Mouse (Mus musculus) cerebral cortex, adult 2 months (tissue): ENCODE measurements around the gene Rpp25.

Experiments
- WGBS: fragments of 180-500 bp; shearing (Covaris S2); methylation state at CpG from one replicate; pipeline ENCODE4 v1.1.7; 2018; 5-methylcytosine and 5-hydroxymethylcytosine counted together

Rpp25 gene

DNA sequence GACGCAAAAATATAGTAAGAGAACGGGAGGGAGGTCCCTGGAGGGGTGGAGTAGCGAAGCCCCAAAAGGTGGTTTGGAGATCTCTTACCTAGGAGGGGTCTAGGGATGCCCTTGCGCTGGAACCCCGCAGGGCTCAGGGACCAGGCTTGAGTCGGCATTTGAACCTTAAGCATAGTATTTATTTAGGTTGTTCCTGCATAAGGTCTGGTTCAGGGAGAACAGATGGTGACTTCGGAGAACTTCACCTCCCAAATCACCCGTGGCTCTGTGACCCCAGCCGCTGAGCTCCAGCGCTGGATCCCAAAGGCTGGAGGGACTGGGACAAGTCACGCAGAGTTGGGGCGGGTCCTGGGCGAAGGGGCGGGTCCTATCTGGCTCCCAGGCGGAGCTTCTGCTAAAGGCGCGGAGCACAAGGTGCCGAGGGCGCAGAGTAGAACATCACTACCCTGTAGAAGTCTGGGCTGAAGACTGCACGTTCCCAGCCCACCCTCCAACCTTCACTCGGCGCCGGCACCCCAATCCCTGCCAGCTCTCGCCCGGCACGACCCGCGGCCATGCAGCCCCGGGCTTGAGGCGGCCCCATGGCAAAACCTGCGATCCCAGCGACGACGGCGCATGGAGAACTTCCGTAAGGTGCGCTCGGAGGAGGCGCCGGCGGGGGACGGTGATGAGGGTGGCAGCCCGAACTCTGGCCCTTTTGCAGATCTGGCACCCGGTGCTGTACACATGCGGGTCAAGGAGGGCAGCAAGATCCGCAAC, at the start of gene Rpp25:
TSS of gene Rpp25 (plus strand) at position 405 of the 759 bp plus-strand sequence.
- WGBS, result 1% methylated on average over 46 of the region's 46 CpGs

DNA sequence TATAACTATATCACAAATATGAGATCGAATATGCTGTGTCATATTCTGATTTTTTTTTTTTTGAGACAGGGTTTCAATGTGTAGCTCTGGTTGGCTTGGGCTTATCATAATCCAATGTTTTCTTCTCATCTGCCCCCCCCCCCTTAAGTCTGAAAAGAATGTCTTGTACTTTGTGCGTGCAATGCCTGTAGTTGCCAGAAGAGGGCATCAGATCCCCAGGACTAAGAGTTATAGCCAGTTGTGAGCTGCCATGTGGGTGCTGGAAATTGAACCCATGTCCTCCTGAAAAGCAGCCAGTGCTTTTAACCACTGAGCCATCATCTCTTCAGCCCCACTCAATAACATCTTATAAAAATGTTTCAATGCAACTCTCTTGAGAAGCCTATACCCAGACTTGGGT, 44.1 kb upstream of the Rpp25 start:
- 95% methylated on average over 2 of the region's 2 CpGs for WGBS

DNA sequence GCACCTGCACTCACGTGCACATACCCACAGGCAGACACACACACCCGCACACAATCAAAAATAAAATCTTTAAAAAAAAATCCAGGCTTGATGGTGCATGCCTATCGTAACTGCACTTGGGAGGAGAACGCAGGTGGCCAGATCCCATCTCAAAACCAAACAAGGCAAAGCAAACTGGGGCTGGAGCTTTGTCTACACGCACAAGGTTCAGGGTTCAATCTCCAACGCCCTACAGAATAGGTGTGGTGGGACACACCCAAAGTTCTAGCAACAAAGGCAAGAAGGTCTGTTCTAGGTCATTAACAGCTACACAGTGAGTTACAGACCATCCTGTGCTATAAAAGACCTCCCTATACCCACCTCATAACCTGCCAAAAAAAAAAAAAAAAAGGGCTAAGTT, 41.0 kb upstream of the Rpp25 start:
- 68% methylated on average over 6 of the region's 6 CpGs for WGBS

DNA sequence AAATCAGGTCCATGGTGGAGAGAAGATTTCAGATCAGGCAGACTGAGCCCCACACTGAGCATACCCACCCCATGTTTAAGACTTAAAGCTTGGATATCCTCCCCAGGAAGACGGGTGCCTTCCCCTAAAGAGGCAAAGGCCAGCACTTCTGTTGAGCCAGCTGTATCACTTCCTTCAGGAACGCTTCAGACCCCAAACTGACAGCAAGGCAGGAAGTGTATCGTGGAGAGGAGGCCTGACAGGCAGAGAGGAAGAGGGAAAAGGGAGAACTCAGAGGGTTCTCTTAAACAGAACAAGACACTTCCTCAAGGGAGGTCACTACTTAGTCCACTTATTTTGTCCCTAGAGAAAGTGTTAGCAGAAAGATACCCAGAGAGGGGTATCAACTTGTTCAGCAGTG, 37.7 kb upstream of the Rpp25 start:
- 34% methylated on average over 3 of the region's 3 CpGs for WGBS

DNA sequence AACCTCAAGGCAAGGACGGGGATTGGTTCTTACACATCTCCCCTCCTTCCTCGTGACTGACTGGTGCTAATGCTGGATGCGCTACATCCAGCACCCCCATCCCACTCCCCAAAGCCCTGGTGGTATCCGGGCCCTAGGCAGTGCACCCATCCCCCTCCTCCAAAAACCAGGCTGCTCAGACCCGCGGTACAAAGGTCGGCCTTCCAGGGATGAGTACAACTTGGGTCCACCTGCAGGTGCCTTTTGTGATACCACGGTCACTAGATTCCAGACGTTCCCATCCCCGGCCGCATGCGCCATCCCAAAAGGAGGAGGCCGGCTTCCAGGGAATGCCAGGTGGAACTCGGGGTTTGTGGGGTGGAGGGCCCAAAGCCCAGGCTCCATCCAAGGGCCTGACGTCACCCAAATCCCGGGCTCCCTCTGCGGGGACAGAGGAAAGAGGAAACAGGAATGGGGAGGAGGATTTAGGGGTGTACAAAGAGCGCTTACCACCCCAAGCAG, 36.5 kb upstream of the Rpp25 start:
- 1% methylated on average over 18 of the region's 18 CpGs for WGBS

DNA sequence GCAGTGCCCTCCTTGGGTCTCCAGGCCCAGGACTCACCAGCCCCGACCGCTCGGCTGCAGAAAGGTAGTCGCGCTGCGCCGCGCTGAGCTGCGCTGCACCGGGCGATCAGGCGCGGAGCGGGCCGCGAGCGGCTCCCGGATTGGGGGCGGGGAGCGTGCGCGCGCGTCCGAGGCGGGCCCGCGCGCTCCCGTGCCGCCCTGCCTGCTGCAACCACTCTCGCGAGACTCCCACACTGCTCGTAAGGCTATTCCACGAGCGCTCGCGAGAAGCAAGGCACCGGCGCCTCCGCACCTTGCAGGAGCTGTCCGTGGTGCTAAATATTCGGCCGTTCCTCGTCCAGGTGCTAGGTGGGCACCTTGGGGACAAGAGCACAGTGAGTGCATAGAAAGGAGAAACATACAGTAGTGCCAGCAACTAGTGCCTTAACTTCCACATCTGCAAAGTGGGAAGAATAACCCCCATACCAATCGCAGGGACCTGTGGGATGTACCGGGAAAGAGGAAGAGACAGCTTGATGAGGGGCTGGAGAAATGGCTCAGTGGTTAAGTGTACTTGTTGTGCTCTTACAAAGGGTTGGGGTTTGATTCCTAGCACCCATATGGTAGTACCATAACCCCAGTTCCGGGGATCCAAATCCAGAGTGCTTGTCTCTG, 35.8 kb upstream of the Rpp25 start, which contains the start of gene Scamp5:
TSS of gene Scamp5 (minus strand) at position 165 of the 654 bp plus-strand sequence.
- 1% methylated on average over 48 of the region's 48 CpGs for WGBS

DNA sequence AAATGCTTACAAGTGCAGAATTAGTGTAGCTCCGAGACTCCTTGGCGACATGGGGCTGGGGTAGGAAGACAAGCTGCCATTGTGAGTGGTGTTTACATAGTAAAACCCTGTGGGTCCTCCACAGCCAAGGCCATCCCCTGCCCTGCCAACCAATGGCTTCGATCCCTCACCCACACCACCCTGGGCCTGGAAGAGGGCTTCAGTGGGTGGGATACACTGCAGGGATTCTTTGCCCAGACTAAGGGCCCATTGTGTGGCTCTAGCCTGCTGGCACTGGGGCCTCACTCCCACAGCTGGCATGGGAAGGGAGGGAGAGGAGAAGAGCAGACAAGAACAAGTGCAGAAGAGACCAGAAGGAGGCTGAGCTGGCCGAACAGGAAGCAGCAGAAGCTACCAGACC, 34.9 kb upstream of the Rpp25 start:
- 52% methylated on average over 4 of the region's 4 CpGs for WGBS

DNA sequence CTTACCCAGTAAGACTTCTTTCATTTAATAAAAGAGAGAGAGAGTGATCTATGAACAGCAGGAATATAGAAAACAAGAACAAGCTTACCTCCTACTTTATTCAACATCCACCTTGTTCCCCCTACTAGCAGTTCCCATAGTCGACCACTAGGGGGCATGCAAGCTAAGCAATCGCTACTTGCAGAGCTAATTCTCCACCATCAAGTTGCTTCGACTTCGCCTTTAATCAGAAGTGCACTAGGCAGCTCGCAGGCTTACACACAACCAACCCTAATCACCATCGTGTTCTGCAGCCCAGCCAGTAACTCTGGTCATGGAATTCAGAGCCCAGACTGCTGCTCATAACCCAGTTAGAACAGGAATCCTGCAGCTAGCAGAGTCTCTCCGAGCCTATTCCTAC, 18.1 kb upstream of the Rpp25 start:
- WGBS, result 10% methylated on average over 7 of the region's 7 CpGs

DNA sequence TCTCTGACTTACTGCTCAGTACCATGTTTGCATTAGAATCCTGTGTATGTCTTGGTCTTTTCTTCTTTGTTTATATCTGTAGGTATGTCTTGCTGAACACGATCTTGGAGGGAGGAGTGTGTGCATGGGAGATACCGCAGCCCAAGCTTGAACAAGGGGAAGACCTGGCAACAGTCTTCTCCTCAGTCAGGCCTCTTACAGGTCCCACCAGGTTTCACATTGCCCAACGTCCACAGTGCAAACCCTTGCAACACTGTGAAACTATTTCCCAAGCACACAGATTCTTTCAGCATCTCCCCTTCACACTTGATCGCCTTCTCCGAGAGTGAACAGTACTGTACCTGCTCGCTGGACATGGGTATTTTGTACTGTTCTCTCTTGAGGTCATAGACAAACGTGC, 16.0 kb upstream of the Rpp25 start:
- 79% methylated on average over 7 of the region's 7 CpGs for WGBS

DNA sequence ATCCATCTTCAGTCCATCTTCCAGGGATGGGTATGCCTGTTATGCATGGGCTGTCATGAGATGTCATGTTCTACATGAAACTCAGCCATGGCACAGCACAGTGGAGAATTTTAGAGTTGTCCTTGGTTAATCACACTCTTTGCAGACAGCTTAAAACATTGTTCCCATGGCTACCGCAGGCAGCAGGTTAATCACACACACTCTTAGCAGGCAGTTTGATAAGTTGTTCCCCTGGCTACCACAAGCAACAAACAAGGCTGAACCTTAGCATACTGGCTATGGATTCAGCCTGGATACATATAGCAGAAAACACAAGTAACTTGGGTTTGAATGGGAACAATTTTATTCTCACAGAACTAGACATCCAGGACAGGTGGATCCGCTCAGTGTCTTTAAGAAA, 10.3 kb upstream of the Rpp25 start:
- WGBS, result 84% methylated on average over 2 of the region's 2 CpGs

DNA sequence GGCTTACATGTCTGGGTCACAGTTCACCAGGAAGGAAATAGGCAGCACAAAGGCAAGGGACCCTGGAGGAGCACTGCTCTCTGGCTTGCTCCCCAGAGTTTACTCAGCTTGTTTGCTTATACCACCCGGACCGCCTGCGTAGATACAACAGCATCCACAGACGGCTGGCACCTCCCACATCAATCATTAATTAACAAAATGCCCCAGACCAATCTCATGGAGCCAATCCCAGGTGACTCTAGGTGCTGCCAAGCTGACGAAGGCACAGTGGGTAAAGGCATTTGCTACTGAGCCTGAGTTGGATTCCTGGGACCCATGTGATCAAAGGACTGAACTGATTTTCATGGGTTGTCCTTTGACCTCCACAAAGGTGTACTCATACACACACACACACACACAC, 6.6 kb upstream of the Rpp25 start:
- 72% methylated on average over 5 of the region's 5 CpGs for WGBS

DNA sequence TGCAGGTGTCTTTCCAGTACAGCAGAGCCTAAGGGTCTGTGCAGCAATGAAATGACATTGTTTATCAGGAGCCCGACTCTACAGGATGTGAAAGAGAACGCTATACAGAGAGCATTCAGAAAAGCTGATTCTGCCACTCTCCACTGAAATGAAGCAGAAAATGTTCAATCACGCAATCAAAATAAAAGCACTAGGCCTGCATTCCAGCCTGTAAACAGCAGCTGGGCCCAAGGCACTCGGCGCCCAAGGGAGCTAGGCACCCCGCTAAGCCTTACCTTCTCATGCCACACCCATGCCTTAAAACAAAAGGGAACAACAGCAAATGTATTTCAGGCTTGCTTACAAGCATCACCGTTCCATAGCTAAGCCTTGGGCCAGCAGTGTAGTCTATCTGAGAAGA, 5.3 kb upstream of the Rpp25 start:
- 64% methylated on average over 7 of the region's 7 CpGs for WGBS

DNA sequence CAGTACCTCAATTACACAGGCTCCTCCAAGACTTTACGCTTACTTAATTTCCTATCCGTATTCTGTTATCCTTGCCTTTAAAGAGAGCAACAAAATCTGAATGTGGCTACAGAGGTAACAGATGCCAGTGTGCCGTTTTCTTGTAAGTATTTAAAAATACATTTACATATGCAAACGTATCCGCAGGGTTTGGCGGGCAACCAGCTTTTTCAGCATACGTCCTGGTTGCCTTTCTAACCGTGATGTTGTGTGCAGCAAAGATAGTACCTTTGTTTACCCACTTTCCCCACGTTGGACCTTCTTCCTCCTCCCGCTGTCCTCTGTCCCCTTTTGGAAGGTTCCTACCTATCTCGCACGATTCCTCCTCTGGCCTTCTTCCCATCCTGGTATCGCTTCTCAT, 2.4 kb upstream of the Rpp25 start:
- WGBS, result 11% methylated on average over 13 of the region's 13 CpGs

DNA sequence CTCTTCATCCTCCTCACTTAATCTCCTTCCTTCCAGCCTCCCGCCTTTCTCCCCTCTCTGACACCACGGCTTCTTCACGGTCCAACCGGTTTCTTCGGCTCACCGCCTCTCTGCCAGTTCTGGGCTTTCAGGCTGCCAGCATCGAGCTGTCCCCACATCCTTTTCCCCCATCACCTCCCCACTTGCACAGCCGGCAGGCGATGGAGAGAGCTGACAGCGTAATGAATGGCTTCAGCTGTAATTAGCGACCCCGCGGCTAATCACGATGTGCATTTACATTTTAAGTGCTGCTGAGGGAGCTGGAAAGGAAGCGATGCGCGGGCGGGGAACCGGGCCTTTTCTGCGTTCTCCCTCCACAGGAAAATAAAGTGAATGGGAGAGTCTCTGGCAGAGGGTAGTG, 2.0 kb upstream of the Rpp25 start:
- WGBS, result 6% methylated on average over 20 of the region's 20 CpGs

DNA sequence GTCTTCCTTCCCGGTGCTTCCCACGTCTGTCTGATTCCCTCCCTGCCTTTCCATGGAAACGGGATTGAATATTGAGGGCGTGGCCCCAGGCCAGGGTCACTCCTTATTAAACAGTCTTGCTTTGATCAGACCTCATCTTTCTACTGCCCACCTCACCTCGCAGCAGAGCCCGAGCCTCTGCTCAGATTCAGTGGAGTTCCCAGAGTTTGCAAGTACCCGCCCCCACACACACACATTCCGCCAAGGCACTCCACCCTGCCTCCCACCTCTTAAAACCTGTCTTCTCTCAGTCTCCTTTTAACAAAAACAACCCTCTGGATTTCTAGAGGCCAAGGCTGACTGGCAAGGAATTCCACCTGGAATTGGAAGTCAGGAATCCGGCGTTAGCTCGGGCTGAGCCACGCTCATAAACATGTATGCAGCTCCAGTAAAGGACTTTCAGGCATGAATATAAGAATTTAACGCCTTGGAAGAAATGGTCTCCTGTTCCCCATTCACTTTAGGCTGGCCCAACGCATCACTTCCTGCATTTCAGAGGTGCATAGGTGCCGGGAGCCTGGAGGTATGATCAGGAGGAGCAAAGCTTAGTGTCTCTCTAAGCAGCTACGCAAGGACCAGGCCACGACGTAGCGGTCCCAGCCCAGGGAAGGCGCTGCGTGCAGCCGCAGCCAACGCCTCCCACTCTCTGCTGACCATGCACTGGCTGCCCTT, 760 bp upstream of the Rpp25 start:
- 23% methylated on average over 23 of the region's 23 CpGs for WGBS

DNA sequence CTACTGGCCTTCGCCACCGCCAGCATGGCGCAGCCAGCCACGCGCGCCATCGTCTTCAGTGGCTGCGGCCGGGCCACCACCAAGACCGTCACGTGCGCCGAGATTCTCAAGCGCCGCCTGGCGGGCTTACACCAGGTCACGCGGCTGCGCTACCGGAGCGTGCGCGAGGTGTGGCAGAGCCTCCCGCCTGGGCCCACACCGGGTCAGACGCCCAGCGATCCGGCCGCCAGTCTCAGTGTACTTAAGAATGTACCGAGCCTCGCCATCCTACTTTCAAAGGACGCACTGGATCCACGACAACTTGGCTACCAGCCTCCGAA, 515 bp downstream of the Rpp25 start:
- under 1% methylated on average over 34 of the region's 34 CpGs for WGBS

DNA sequence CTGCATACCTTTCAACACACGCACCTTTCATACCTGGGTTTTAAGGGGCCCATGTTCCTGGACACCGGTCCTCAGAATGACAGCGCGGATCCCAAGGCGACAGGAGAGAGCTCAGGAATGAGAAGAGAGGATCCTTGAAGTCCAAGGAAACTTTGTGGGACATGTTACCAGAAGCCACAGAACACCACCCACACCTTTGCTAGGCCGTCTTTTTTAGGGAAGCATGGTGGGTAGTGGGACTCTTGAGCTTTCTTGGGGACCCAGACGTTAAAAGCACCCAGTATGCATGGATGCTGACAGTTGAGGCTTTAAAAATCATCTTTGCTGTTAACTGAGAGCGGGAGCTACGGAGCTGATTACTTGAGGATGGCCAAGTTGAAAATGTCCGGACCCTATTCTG, 1.1 kb downstream of the Rpp25 start:
- WGBS, result 49% methylated on average over 10 of the region's 10 CpGs

DNA sequence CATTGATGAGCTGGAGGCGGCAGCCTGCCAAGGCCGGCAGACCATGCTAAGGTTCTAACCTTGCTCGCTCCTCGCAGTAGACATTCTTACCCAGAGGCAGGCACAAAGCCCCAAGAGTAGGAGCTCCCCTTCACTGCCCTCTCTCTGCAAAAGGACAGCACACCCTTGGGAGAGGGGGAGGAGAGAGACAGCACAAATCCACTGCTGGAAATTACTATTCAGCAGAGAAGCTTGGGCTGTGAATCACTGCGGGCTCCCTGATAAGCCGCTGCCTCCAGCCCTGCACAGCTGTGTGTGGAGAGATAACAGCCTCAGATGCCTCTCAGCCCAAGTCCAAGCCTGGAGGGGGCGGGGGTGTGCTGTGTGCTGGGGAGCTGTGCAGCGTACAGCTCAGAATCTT, 1.9 kb downstream of the Rpp25 start:
- WGBS, result 15% methylated on average over 8 of the region's 8 CpGs

DNA sequence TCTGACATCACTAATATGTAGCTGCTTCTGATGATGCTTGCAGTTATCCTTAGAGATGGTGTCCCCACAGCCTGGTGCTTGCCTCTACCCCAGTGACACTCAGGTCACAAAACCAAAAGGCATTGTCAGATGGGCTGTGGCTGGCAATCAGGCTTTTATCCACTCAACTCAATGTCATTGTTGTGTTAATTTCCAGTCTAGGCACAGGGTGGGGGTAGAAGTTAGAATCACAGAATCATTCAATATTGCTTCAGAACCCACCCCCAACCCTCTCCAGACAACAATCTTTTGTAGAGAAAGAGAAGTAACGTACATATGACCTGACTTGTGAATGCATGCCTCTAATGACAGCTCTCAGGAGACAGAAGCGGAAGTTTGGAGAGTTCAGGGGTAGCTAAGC, 6.8 kb downstream of the Rpp25 start:
- 87% methylated on average over 2 of the region's 2 CpGs for WGBS

DNA sequence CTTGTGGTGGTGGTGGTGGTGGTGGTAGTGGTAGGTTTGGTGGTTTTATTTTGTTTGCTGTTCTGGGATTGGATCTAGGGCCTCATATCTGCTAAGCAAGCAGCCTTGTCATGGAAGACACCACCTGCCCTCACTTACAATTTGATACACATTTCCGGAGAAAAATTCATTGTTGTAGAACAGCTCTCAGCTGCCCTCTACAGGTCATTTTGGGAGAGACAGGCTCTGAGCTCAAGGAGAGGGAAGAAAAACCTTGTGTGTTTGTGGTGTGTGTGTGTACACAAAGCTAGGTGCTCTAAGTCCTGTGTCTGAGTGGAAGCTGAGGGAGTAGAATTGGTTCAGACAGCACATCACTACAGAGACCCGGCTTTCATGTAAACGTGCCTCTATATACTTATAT, 13.3 kb downstream of the Rpp25 start:
- WGBS, result 4% methylated on average over 3 of the region's 3 CpGs

DNA sequence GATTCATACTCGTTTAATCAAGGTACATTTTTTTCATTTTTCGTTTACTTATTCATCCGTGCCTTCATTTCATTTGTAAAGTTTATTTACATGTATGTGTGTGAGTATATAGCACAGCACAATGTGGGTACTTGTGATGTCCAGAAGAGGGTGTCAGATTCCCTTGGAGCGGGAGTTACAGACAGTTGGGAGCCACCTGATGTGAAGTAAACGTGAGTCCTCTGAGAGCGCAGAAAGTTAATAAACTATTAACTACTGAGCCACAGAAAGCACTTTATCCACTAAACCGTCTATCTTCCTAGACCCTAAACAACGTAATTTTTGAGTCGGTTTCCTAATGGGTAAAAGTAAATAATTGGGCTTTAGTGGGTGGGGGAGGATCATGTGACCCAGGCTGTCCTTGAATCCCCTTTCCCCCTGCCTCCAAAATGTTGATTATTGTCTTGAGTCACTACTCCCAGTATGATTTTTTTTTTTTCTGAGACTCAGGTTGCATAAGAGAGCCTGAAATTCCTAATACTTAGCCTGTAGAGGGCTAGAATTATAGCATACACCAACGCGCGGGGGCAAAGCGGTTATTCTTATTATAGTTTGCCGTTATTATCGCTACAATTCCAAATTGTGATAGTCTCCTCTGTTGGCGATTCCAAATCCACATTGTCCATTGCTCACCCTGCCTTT, 16.7 kb downstream of the Rpp25 start:
- 21% methylated on average over 16 of the region's 16 CpGs for WGBS
